Mouse (Mus musculus) bone marrow, adult 2 months (tissue): ENCODE results near the gene Gm5426. TPM values are rescaled to one million over a fixed set of nuclear protein-coding genes. Genes with fewer than 3 reads are reported as not detected.
"Not testable (repeated sequence)": the region's sequence is repeated elsewhere in the genome, so short reads cannot be mapped to it uniquely, and the experiment has no call there.

ENCODE experiments used
- H3K27ac ChIP-seq: fragments of 200-500 bp; 2 replicates; pipeline ENCODE4 v1.5.1; 2012; ENCODE audit warnings: low read depth, mild to moderate bottlenecking, control low read depth, inconsistent platforms, low read length; ENCODE audit not compliant: control insufficient read depth, poor library complexity, insufficient read depth
- H3K4me1 ChIP-seq: fragments of 200-500 bp; 2 replicates; pipeline ENCODE4 v1.6.1; 2011; ENCODE audit warnings: low read length; ENCODE audit not compliant: control insufficient read depth, insufficient read depth
- H3K4me3 ChIP-seq: fragments of 200-500 bp; replicated peaks from 2 replicates; pipeline ENCODE3; 2011; ENCODE audit warnings: mild to moderate bottlenecking, low read depth, low read length, control low read depth; ENCODE audit not compliant: control insufficient read depth
- CTCF ChIP-seq: fragments of 200-500 bp; IDR thresholded peaks from 2 replicates; pipeline ENCODE4 v1.5.1; 2011; ENCODE audit warnings: low read length, control low read depth; ENCODE audit not compliant: control insufficient read depth, insufficient read depth
- POLR2A ChIP-seq: fragments of 200-500 bp; IDR thresholded peaks from 2 replicates; pipeline ENCODE4 v1.6.1; 2011; ENCODE audit warnings: low read depth, mild to moderate bottlenecking, control low read depth, low read length, borderline replicate concordance; ENCODE audit not compliant: control insufficient read depth
- WGBS: fragments of 180-500 bp; shearing (Covaris S2); methylation state at CpG from one replicate; pipeline ENCODE4 v1.1.7; 2018; 5-methylcytosine and 5-hydroxymethylcytosine counted together
- polyA plus RNA-seq: library from polyadenylated mRNA; stranded (reverse); fragments of >200 nt; gene quantifications from 2 replicates; pipeline ENCODE4 v1.2.4, GENCODE M21; 2011; ENCODE audit warnings: low replicate concordance; ENCODE audit not compliant: missing spikeins, insufficient read depth, insufficient read length

Gm5426 gene
- polyA plus RNA-seq, 1 experiment: not detected

DNA sequence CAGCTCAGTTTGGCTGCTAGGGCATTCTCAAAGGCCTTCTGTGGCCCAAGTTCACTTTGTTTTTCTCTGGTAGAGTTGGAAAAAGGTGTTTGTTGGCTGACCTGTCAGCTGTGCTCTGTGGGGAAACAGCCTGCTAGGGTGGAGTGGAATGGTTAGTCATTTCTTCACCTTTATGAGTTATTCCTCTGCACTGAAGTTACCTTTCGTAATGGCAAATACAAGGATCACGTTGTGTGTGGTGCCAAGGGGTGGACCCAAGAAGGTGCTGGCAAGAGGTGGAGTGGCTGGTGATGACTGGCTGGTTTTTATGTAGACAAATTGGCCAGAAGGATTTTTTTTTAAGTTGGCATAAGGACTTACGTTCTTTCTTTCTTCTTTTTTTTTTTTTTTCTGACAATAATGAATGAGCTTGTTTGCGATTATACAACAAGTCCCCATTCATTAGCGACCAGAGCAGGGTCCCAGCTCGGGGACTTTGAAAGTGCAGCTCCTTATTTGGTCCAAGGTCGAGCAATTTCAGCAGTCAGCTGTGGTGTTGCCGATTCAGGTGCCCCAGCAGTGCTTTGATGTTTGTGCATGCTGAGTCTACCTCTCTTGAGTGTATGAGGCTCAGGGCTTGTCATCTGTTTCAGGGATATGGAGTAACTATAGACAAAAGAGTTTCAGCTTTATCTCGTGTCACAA lies 10.5 kb upstream of the Gm5426 start:
- 74% methylated on average over 9 of the region's 9 CpGs for whole genome bisulfite sequencing
- no peak overlapping the region for H3K4me3 ChIP-seq
- no peak for TF ChIP-seq POLR2A
- TF ChIP-seq CTCF: no peak
- H3K27ac ChIP-seq: no peak overlapping the region
- peaks cover 4% of the 10 kb centered on the region for H3K4me1 ChIP-seq

DNA sequence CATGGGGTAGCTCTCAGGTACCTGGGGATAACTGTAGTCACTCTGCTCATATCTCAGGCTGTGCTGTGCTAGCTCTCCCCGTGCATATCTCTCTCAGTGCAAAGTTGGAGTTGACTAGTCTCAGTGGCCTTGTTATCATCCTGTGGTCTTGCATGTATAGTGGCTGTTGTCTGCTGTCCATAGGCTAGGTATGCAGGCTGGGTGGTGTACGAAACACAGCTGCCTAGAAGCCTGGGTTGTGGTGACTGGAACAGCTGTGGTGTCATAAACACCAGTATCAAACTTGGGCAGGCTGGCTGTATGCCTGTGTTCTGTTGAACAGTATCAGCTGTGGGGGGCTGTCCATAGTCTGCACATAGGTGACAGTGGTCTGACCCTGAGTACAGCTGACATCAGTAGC lies 7.2 kb upstream of the Gm5426 start:
- 55% methylated on average over 2 of the region's 2 CpGs for WGBS
- no peak overlapping the region for H3K27ac ChIP-seq
- peaks cover 6% of the 10 kb centered on the region for H3K4me1 ChIP-seq
- TF ChIP-seq CTCF: no peak
- no peak for TF ChIP-seq POLR2A
- H3K4me3 ChIP-seq: no peak overlapping the region

DNA sequence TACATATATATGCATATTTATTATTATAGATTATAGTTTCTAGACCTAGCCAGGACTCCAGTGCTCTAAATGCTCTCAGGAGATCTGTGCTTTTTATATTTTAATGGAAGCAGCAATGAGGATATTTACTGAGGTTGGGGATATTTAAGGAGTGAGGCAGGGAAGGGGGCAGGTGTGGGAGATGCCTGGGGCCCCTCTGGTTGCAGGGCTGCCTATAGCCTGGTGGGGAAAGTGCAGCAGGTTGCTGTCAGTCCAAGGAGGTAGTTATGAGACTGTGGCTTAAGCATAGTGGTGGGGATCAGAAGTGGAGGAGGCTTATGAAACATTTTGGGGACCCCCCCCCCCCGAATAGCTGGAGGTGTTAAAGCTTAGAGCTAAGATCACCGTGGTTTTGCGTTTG lies 6.0 kb upstream of the Gm5426 start:
- Histone ChIP-seq H3K4me3 (no peak overlapping the region), H3K4me1 (peaks cover 5% of the 10 kb centered on the region; the same call in 1 of the 2 replicates), H3K27ac (no peak overlapping the region)
- 81% methylated on average over 3 of the region's 3 CpGs for WGBS
- TF ChIP-seq CTCF (no peak), POLR2A (no peak)

DNA sequence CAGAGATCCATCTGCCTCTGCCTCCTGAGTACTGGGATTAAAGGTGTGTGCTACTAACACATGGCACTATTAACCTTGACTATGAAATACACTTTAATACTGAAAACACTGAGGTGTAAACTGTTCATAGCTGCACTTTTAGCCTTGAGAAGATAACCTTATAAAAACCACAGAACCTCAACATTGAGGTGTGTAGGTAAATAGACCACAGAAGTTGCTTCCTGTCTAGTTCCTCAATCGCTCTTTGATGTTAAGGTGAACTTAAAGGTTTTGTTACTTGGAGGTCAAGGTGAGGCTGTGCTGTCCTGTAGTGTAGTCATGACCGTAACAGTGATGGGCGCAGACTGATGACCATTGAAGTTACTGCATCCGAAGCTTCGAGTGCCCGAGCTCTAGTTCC lies 5.3 kb upstream of the Gm5426 start:
- WGBS: 66% methylated on average over 6 of the region's 6 CpGs
- H3K27ac ChIP-seq: no peak overlapping the region
- TF ChIP-seq POLR2A (no peak), CTCF (no peak)
- H3K4me1 ChIP-seq: peaks cover 3% of the 10 kb centered on the region; the same call in 1 of the 2 replicates
- no peak overlapping the region for H3K4me3 ChIP-seq

DNA sequence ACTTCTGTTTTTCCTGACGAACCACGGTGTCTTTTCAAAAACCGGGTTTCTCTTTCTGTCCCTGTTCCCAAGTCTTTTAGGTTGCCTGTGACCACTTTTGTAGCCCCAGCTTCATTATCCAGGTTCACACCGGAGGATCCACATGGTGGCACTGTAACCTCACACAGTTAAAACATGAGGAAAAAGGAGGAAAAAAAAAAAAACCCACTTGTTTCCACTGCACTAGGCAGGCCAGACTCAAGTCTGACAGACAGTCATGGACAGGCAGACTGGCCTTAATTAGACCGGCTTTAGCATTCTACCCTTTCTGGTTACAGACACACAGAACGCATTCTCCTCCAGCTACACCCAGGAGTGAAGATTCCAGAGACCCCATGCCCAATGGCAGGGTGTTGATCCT lies 4.2 kb upstream of the Gm5426 start:
- H3K27ac ChIP-seq: no peak overlapping the region
- H3K4me3 ChIP-seq: no peak overlapping the region
- peaks cover 3% of the 10 kb centered on the region; the same call in 1 of the 2 replicates for H3K4me1 ChIP-seq
- no peak for TF ChIP-seq POLR2A
- peak; percentile 25 for TF ChIP-seq CTCF
- WGBS: 20% methylated on average over 6 of the region's 6 CpGs

DNA sequence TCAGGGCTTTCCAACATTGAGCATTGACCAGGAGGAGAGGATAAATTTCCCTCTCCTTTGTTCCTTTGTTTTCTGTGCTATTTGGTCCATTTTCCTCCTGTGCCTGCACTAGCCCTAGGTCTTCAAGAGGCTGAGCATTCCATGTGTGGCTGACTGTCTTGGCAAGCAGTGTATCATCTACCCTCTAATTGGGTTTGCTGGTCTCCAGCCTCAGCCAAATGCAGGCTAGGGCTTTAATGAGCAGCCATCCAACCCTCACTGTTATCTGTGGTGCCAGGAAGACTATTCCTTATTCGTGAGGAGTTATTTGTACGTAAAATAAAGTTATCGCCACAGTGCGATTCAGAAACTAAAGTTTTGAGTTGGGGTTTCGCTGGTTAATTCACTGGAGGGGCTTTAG lies 2.2 kb downstream of the Gm5426 start:
- Histone ChIP-seq H3K4me3 (no peak overlapping the region), H3K27ac (no peak overlapping the region), H3K4me1 (no peaks in the 10 kb centered on the region)
- no peak for TF ChIP-seq CTCF
- no peak for TF ChIP-seq POLR2A
- WGBS: 90% methylated on average over 5 of the region's 5 CpGs

DNA sequence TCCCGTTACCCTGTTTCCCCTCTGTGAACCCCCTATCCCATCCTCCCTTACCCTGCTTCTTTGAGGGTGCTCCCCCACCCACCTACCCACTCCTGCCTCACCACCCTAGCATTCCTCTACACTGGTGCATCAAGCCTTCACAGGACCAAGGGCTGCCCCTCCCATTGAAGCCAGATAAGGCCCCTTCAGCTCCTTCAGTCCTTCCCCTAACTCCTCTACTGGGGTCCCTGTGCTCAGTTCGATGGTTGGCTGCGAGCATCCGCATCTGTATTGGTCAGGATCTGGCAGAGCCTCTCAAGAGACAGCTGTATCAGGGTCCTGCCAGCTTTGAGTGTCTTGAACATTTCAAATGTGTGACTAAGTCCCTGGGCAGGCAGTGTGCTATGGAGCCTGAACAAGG lies 2.9 kb downstream of the Gm5426 start:
- not testable (repeated sequence) for H3K4me1 ChIP-seq, H3K27ac ChIP-seq, H3K4me3 ChIP-seq
- WGBS: 82% methylated on average over 4 of the region's 4 CpGs

DNA sequence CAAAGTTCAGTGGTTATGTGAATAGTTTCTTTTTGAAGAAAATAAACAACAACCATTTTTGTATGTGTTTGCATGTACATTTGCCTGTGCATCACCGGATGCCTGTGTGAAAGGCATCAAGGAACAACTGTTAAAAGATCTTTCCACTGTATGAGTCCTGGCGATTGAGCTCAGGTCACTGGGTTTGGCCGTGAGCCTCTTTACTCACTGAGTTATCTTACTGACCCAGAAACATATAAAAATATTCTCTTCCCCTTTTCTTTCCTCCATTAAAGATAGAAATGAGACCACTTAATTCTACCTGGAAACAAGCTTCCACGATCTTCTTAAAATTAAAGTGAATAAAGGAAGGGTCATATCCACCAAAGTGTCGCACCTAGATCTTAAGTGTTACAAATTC lies 10.2 kb downstream of the Gm5426 start:
- 54% methylated on average over 5 of the region's 5 CpGs for WGBS
- TF ChIP-seq CTCF (no peak), POLR2A (no peak)

DNA sequence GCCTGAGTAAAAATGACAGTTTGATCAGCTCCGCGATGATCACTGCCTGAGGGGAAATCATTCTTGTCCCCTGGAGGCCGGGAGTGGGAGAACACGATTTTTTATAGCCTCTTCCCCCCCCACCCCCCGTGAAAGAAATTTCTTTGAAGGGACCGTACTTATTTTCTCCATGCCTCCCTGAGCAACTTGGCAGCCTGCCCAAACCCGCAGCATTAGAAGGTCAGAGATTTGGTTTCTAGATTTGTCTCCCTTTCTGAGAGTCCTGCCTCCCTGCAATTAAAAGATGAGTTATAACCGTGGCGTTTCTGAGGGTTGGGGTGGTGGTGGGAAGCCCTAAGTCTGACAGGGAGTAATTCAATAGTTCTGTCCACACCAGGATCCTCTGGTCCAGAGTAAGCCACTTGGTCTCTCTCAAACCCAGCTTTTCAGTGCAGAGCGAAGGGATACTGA lies 11.9 kb downstream of the Gm5426 start:
- Histone ChIP-seq H3K4me3 (no peak overlapping the region), H3K4me1 (peaks cover 3% of the 10 kb centered on the region; the same call in 1 of the 2 replicates), H3K27ac (no peak overlapping the region)
- no peak for TF ChIP-seq CTCF
- no peak for TF ChIP-seq POLR2A
- WGBS: 33% methylated on average over 10 of the region's 10 CpGs

More for the DNA sequence above, 10.2 kb downstream of the Gm5426 start:
- no peak overlapping the region for H3K27ac ChIP-seq
- peaks cover 3% of the 10 kb centered on the region; the same call in 1 of the 2 replicates for H3K4me1 ChIP-seq
- H3K4me3 ChIP-seq: no peak overlapping the region
